Mouse (Mus musculus): Measurements from ENCODE around the gene Tmem161b. TPM values are rescaled to one million over a fixed set of nuclear protein-coding genes. Genes with fewer than 3 reads are reported as not detected.

The Tmem161b gene
- 22.8 and 29.5 TPM in 2 replicates for polyA plus RNA-seq (2021; fragmentation: Nextera tagmentation)
- long read RNA-seq, experiment 1, partial matches to known transcripts: 3 of 16 reads
- long read RNA-seq, experiment 1, other reads (novel, unspliced or antisense): 8 of 16 reads
- long read RNA-seq, experiment 2, transcript Tmem161b-202 (12 exons, 2,632 nt): minor isoform, 6 of 63 reads
- long read RNA-seq, experiment 2, transcript Tmem161b-201 (12 exons, 2,857 nt): major isoform, 32 of 63 reads
- long read RNA-seq, experiment 2, partial matches to known transcripts: 1 of 63 reads
- long read RNA-seq, experiment 2, other reads (novel, unspliced or antisense): 21 of 63 reads

DNA sequence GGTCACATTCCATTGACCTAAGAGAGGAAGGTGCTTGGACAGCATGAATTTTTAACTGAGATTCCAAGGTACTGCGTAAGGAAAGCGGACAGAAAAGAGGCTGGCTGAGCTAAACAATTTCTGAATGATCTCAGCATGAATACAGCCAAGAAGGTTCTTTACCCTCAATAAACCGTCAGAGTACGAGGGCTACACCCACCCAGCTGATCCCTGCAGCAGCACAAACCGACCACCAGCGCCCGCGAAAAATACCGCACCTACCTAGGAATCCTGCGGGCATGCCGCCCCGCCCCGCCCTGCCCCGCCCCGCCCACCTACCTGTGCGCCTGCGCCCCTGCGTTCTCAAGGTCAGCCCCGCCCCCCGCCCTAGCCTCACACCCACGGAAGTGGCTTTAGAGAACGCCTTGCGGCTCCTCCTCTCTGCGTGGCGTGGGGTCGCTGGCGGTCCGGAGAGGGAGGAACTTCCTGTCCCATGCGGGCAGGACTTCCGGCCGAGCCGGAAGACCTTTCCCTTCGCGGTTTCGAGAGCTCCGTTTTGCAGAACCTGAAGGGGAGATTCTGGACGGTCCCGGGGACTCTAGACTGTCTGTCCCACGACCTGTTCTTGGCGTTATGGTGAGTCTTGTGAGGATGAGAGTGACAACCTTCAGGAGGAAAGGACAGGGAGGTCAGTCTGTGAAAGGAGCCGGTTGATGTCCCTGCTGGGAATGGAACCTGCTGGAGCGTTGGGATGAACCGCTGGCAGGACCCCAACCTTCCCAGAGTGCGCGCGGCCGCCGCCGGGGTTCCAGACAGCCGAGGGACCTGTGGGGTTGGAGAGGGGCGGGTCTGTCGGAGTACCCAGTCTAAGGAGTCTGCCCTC lies at the start of gene Tmem161b:
Gene Tmem161b (plus strand): TSS at position 477 of the 862 bp plus-strand sequence.

Small RNA genes lying within 50 kb of the gene (microRNA-seq; reads per million reads assigned to microRNA genes)
- not detected for gene Gm24331

Data from layer of hippocampus, adult 6 months (tissue).